Mouse (Mus musculus) limb, embryonic 14.5 days (tissue): ENCODE data around the gene Sox1. TPM values are rescaled to one million over a fixed set of nuclear protein-coding genes. Genes with fewer than 3 reads are reported as not detected.

Source experiments
- ATAC-seq: fragments of 200-750 bp; cut with Nextera tagmentation; 2 replicates; pipeline ENCODE4 v1.8.0; 2017; ENCODE audit warnings: low read depth, moderate number of reproducible peaks, moderate TSS enrichment; ENCODE audit not compliant: low FRiP score
- DNase-seq: peaks from one replicate; pipeline ENCODE4 v3.0.0-alpha.2; 2015; ENCODE audit warnings: low spot score
- H3K27ac ChIP-seq: fragments of 300-500 bp; sonication (generic); replicated peaks from 2 replicates; pipeline ENCODE4 v1.5.1; 2014; ENCODE audit warnings: low read depth, mild to moderate bottlenecking, low read length, moderate library complexity, mixed read lengths
- H3K27me3 ChIP-seq: fragments of 300-500 bp; sonication (generic); 2 replicates; pipeline ENCODE4 v1.6.1; 2014; ENCODE audit warnings: low read length, mixed read lengths; ENCODE audit not compliant: control insufficient read depth, insufficient read depth
- H3K36me3 ChIP-seq: fragments of 300-500 bp; sonication (generic); 2 replicates; pipeline ENCODE4 v1.6.1; 2014; ENCODE audit warnings: mild to moderate bottlenecking, low read length, moderate library complexity, mixed read lengths; ENCODE audit not compliant: control insufficient read depth, insufficient read depth
- H3K4me1 ChIP-seq: fragments of 300-500 bp; sonication (generic); 2 replicates; pipeline ENCODE4 v1.6.1; 2014; ENCODE audit warnings: antibody characterized with exemption, low read length, mixed read lengths; ENCODE audit not compliant: control insufficient read depth, insufficient read depth
- H3K4me2 ChIP-seq: fragments of 300-500 bp; sonication (generic); replicated peaks from 2 replicates; pipeline ENCODE4 v1.6.1; 2014; ENCODE audit warnings: low read depth, mild to moderate bottlenecking, low read length, moderate library complexity; ENCODE audit not compliant: severe bottlenecking
- H3K4me3 ChIP-seq: fragments of 300-500 bp; sonication (generic); replicated peaks from 2 replicates; pipeline ENCODE4 v1.5.1; 2014; ENCODE audit warnings: low read length
- H3K9ac ChIP-seq: fragments of 300-500 bp; sonication (generic); 2 replicates; pipeline ENCODE4 v1.6.1; 2014; ENCODE audit warnings: mild to moderate bottlenecking, low read depth, low read length, moderate library complexity; ENCODE audit not compliant: severe bottlenecking
- H3K9me3 ChIP-seq: fragments of 300-500 bp; sonication (generic); 2 replicates; pipeline ENCODE4 v1.6.1; 2016; ENCODE audit warnings: low read length; ENCODE audit not compliant: control insufficient read depth
- POLR2A ChIP-seq: fragments of 200-500 bp; IDR thresholded peaks from 2 replicates; pipeline ENCODE4 v1.8.0; 2012; ENCODE audit warnings: inconsistent platforms, mild to moderate bottlenecking, moderate library complexity, borderline replicate concordance; ENCODE audit not compliant: insufficient read depth, insufficient read length; ENCODE audit errors: extremely low read depth
- WGBS: fragments of 180-500 bp; shearing (Covaris S2); extraction: QIAGEN DNeasy Blood & Tissue Kit; methylation state at CpG from one replicate; pipeline ENCODE4 v1.1.7; 2014; 5-methylcytosine and 5-hydroxymethylcytosine counted together
- polyA plus RNA-seq, 2 experiments: library from polyadenylated mRNA; depleted of rRNA in 1 of 2; stranded (reverse) in 1 of 2; unstranded in 1 of 2; fragments of >200 nt; fragmentation: Nextera tagmentation in 1 of 2; extraction: Ambion mirVana in 1 of 2; gene quantifications; 2 replicates each; pipeline versions ENCODE4 v1.2.1 to v1.2.3; 2012 to 2014

Sox1 gene
- polyA plus RNA-seq, 2 experiments, result 0.13 TPM; not detected in 1

DNA sequence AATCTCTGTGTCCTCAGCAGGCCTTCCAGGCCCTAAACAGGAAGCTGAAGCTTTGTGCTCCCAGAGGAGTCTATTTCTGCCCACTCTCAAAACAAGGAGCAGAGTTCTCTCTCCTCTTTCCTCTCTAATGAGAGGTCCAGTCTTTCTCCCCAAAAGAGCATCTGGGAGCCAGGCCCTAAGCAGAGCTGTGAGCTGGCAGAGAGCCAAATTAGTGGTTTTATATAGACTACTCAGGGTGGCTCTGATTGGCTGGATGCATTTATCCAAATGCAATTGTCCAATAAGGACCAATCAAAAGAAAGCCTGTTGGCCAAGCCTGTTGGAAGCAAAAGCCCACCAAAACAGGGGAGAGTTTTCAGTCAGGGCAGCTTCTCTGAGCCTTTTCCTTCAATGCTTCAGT is 44.0 kb upstream of the Sox1 start:
- Histone ChIP-seq H3K36me3 (no peaks in the 10 kb centered on the region), H3K9ac (no peak overlapping the region), H3K27ac (no peak overlapping the region), H3K4me1 (no peaks in the 10 kb centered on the region), H3K4me3 (no peak overlapping the region), H3K9me3 (no peaks in the 10 kb centered on the region), H3K27me3 (no peaks in the 10 kb centered on the region), H3K4me2 (no peak overlapping the region)
- ATAC-seq (no peak), DNase-seq (peak; percentile 13)
- TF ChIP-seq POLR2A, result no peak

DNA sequence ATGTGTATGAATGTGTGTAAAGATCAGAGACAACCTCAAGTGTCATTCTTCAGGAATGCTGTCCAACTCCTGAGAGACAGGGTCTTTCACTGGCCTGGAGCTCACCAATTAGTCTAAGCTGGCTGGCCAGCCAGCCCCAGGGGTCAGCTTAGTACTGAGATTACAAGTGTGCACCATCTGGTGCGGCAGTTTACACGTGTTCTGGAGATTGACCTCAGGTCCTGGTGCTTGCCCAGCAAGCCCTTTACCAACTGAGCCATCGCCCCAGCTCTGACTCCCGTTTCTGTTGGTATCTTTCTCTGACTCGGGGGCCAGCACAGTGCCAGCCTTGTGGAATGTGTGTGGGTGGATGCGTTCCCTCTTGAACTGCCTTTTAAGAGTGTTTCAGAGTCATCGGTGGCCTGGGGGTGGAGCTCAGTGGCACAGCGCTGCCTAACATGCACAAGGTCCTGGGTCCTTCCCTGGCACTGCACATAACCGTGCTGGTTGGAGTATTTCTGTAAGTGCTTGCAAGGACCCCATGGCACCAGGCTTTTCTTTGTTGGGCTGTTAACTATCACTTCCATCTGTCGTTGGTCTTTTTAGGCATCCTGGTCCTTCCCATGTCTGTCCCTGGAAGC is 40.6 kb upstream of the Sox1 start:
- 46% methylated on average over 10 of the region's 10 CpGs for WGBS
- no peak for ATAC-seq

DNA sequence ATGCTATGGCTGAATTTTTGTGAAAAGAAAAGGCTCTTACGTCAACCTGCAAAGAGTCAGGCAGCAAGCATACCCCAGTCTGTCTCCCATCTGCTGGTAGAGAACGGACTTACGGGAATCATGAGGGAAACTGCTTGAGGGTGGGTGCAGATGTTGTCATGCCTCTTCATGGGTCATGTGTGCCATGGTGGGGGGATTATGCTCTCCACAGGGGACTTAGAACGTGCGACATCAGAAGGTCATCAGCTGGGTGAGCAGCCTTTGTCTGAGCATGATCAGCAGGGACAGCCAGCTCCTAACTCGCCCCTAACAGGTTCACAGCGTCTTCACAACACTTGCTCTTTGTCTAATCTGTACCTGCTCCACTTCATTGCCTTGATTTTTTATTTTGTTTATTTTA is 26.9 kb upstream of the Sox1 start:
- ATAC-seq, result no peak
- no peaks in the 10 kb centered on the region for H3K36me3 ChIP-seq
- no peak overlapping the region for H3K4me2 ChIP-seq
- no peak overlapping the region for H3K4me3 ChIP-seq
- TF ChIP-seq POLR2A, result no peak
- no peaks in the 10 kb centered on the region for H3K9me3 ChIP-seq
- WGBS, result 61% methylated on average over 7 of the region's 7 CpGs
- H3K4me1 ChIP-seq, result no peaks in the 10 kb centered on the region
- no peaks in the 10 kb centered on the region for H3K27me3 ChIP-seq
- no peak for DNase-seq
- no peak overlapping the region for H3K27ac ChIP-seq
- no peak overlapping the region for H3K9ac ChIP-seq

More for the DNA sequence above, 40.6 kb upstream of the Sox1 start:
- Histone ChIP-seq H3K4me2 (no peak overlapping the region), H3K9me3 (no peaks in the 10 kb centered on the region), H3K27me3 (no peaks in the 10 kb centered on the region), H3K4me3 (no peak overlapping the region), H3K9ac (no peak overlapping the region), H3K4me1 (no peaks in the 10 kb centered on the region), H3K36me3 (no peaks in the 10 kb centered on the region), H3K27ac (no peak overlapping the region)
- no peak for DNase-seq
- TF ChIP-seq POLR2A, result no peak

DNA sequence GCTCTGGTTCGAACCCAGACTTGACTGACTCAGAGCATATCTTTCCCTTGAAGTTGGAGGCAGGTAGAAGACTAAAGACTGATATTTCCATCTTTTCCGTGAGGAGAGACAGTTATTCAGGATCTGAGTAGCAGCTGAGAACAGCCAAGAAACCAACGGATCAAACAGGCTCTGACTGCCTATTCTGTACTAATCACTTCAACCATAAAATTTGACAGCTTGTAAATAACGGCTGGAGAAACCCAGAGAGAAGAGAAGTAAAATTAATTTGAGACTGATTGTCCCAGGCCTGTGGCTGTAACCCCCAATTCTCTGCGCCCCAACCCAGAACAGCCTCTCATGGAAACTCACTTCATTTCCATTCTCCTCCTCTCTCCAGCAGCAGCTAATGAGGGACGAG is 26.2 kb upstream of the Sox1 start:
- H3K27ac ChIP-seq, result no peak overlapping the region
- WGBS, result 52% methylated on average over 6 of the region's 6 CpGs
- no peaks in the 10 kb centered on the region for H3K4me1 ChIP-seq
- H3K4me2 ChIP-seq, result no peak overlapping the region
- ATAC-seq, result no peak
- no peak overlapping the region for H3K4me3 ChIP-seq
- H3K9me3 ChIP-seq, result no peaks in the 10 kb centered on the region
- no peak for DNase-seq
- no peak overlapping the region for H3K9ac ChIP-seq
- H3K27me3 ChIP-seq, result no peaks in the 10 kb centered on the region
- no peaks in the 10 kb centered on the region for H3K36me3 ChIP-seq
- TF ChIP-seq POLR2A, result no peak

DNA sequence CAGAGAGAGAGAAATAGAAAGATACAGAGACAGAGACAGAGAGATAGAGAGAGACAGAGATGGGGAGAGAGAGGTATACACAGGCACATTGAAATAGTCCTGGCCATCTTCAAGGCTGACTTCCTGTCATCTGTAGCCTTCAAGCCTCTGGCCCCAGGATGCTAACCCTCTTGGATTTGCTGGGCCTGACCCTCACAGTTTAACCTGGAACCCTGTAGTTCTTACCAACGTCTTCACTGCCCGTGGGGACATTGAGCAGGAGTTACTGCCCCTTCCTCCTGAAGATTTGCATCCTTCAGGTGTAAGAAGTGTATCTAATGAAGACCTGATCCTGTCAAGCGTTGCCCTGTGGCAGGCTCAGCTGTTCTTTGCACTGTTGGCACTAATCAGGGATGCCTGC is 14.0 kb upstream of the Sox1 start:
- TF ChIP-seq POLR2A, result no peak
- Histone ChIP-seq H3K4me1 (peaks cover 8% of the 10 kb centered on the region; the same call in 1 of the 2 replicates), H3K4me2 (no peak overlapping the region), H3K27me3 (peaks cover 70% of the 10 kb centered on the region), H3K9ac (no peak overlapping the region), H3K9me3 (no peaks in the 10 kb centered on the region), H3K27ac (no peak overlapping the region), H3K4me3 (no peak overlapping the region), H3K36me3 (no peaks in the 10 kb centered on the region)
- 62% methylated on average over 3 of the region's 3 CpGs for WGBS
- DNase-seq, result no peak
- ATAC-seq, result no peak
